Mouse (Mus musculus): ENCODE measurements around the gene Gpr137b. TPM values are rescaled to one million over a fixed set of nuclear protein-coding genes. Genes with fewer than 3 reads are reported as not detected.
"Not testable (repeated sequence)": the region's sequence is repeated elsewhere in the genome, so short reads cannot be mapped to it uniquely, and the experiment has no call there.

The Gpr137b gene
- total RNA-seq (2021), result 10 to 100 TPM in 1 of 2 experiments, 1 to 10 TPM in 1; 9.1 to 11.6 TPM

DNA sequence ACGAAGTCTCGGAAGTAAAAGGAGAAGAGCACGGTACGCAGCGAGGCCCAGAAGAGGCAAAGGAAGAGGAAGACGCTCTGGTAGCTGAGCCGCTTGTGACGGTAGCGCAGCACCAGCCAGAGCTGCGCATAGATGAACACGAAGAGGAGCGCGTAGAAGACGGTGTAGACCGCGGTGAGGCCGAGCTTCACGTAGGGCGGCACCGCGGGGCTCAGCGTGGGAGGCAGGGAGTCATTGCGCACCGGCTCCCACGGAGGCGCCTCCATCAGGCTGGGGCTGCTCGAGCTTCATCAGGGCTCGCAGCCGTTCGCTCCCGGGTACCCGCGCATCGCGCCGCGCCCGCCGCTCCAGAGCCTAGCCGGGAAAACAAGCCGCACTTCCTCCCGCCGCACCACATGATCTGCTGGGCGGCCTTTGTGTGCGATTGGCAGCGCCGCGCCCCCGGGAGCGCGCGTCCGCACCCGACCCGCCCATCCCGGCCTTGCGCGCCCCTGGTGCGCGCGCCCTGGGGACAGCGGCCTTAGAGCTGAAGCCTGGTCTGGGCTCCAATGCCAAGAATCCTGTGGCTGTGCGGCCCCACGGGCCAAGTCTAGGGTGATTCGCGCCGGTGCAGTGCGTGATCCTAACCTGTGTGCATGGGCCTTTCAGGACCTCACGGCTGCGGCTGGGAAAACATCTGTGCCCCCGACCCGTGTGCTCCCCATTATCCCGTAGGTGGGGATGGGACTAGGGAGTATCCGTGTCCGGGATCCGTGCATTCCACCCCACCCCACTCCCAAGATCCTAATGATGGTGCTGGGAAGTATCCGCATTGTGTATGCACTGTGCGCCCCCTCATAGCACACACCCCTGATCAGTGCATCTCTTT, at the start of gene Gpr137b:
Gene Gpr137b, minus strand, starts transcription at position 787 of the 868 bp plus-strand sequence.
- intact Hi-C loops (cut with DNase I), result not testable (repeated sequence)
- DNase-seq, result peak; percentile 55 to 64

DNA sequence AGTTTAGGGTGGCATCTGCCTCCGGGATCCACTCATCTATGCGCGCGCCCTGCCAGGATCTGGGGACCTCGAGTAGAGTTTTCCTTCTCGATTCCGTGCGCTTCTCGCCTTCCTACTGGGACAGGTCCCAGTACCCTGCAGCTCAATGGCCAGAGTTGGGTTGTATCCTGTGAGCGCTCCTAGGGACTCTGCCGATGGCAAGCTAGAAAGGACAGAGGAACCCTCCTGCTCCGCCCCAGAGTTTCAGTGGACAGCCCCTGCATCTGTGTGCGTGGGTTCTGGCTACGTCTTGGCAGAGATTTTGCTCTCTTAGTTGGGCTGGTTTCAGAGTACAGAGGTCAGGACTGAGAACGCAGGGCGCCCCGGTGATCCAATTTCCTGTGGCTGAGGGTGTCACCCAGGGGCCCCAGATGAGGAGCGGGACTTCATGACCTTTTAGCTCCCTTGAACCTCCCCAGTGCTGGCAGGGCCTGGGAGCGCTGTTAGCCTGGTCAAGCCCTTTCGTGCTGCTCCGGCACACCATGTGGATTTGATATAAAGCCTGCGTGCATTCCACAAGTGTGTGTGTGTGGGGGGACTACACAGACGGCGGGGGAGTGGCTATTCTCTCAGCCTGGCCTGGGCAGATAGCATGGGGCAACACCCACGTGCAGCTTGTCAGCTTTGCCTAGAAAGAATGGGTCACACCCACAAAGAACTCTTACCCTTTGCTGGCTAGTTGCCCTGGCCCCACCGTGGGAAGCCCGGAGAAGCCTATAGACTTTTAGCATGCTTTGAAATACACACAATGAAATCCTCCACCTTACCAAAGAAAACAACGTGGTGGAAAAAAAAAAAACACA, 44.5 kb upstream of the Gpr137b start:
- peak; percentile 41 for DNase-seq

DNA sequence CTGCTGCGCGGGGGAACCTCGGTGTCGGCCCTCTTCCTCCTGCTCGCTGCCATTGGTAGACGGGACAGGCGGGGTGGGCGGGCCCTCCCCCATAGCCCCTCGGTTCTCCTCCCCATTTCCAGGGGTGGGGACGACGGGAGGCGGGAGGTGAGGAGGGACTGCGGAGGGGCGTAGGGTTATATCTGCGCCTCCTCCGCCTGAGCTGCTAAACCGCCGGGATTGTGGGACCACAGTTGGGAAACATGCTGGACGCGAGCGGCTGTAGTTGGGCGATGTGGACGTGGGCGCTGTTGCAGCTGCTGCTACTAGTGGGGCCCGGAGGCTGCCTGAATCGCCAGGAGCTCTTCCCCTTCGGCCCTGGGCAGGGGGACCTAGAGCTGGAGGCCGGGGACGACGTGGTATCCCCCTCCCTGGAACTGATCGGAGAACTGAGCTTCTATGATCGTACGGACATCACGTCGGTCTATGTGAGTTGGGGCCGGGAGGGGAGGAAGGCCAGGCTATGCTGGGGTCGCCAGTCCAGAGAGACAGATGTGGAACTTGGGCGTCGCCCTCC, 43.7 kb upstream of the Gpr137b start, which contains the start of gene Nid1:
Gene Nid1, plus strand, starts transcription at position 92 of the 556 bp plus-strand sequence.
- intact Hi-C loops (cut with DNase I), result not testable (repeated sequence)

More for the DNA sequence above, 44.5 kb upstream of the Gpr137b start:
- intact Hi-C loops (cut with DNase I), result not testable (repeated sequence)

DNA sequence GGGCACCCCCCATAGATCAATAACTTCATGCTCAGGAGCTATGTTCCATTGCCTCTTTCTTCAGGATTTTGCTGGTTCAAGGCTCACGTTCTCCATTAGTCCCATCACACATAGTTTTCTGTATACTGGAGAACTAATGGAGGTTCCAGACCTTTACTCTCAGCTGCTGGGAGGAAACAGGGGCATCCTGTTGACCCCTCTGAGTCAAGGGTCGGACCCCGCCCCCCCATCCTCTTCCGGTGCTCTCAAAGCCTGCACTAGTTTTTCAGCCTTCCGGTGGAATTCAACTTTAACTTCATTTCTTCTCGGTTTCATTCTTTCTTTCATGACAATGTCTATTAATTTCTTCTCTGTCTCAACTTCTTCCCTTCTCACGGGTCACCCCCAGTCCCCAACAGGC, 42.3 kb upstream of the Gpr137b start:
- intact Hi-C loops (cut with DNase I), result not testable (repeated sequence)
- DNase-seq, result peak; percentile 31 to 44

More for the DNA sequence above, 43.7 kb upstream of the Gpr137b start, which contains the start of gene Nid1:
- DNase-seq, result peak; percentile 45 to 51

DNA sequence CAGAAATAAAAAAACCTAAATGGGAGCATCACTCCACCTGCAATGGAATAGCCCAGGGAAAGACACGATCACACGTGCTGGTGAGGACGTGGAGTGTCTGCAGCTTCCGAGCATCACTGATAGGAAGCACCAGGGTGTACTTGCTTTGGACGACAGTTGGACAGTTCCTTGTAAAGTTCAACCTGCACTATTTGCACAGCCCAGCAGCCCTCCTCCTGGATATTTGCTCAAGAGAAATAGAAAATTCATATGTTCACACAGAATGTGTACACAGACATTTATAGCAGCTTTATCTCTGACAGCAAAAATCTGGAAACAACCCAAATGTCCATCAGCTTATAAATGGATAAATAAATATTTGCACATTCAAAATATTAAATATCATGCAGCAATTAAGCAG, 29.5 kb upstream of the Gpr137b start:
- DNase-seq; intact Hi-C loops (cut with DNase I): not testable (repeated sequence)

DNA sequence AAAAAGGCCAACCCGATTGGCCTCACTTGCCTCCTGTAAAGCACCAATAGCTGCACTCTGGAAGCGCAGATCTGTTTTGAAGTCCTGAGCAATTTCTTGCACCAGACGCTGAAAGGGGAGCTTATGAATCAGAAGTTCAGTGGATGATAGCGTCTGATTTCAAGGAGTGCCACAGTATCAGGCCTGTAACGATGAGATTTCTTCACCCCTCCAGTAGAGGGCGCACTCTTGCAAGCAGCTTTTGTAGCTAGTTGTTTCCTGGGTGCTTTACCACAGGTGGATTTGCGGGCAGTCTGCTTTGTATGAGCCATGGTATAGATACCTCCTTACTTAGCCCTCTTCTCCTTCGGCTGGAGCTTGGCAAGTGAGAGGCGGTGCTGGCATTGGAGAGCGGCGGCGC, 25.0 kb upstream of the Gpr137b start:
- DNase-seq; intact Hi-C loops (cut with DNase I): not testable (repeated sequence)

DNA sequence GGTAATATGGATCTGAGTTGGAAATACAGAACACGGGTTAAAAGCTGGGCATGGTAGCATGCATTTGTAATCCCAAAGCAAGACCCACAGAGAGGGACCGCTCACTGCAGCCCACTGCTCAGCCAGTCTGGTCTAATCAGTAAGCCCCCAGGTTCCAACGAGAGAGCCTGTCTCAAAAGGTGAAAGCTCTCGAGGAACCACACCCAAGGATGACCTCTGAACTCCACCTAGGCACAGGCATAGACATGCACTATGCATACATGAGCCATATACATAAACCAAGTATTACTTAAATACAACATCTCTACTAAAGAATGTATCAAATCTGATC, 22.2 kb upstream of the Gpr137b start:
- DNase-seq; intact Hi-C loops (cut with DNase I): not testable (repeated sequence)

DNA sequence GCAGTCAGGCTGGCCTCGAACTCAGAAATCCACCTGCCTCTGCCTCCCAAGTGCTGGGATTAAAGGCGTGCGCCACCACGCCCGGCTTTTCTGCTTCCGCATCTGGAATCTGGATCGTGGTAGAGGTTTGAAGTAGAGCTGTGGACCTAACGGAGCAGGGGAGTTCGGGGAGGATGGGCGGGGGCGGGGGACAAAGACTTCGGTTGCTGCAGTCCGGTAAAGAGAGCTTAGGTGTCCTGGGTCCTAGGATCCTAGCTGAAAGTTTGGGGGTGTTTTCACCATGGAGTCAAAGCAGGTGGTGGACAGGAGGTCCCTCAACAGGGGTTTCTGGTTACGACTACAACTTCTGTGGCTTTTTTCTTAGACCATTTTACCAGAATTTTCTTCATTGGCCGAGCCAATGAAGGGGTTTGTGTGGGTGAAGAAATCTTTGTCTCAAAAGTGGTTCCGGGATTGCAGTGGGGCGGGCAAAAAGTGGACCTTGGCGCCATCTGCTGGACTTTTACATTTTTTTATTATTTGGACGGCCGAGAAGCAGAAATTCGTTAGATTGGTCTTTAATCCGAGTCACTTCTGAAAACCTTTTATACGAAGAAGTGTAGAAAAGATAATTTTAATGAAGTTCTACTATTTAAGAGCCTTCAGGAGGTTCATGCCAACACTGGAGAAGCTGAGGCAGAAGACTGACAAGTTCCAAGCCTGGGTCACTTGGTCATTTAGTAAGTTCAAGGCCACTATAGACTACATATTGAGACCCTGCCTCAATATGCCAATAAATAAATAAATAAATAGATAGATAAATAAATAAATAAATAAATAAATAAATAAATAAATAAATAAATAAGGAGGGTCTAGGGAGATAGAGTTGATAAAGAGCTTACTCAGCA, 21.5 kb upstream of the Gpr137b start:
- intact Hi-C loops (cut with DNase I), result loop anchor here (2.0 kb wide), 2 partner anchors 67 to 179 kb away; no protein-coding TSS in a partner anchor
- DNase-seq, result peak; percentile 63 to 75

DNA sequence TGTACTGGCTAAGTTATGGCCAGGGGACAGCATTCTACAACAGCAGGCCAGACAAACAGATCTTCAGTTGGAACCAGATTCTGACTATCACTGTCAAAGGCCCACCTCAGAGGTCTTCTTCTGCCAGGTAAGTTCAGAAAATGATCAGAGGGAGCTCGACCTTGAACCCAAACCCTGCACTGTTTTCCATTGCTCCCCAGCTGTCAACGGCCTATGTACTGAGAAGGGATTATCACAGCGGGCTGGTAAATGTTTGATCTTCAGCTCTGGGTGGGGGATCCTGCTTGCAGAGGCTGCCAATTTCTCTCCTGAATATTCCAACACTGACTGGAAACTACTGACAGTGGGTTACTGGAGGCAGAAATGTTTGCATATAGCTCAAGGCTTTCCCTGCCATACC, 20.4 kb upstream of the Gpr137b start:
- no peak for DNase-seq
- intact Hi-C loops (cut with DNase I), result loop anchor here (2.0 kb wide), 2 partner anchors 65 to 177 kb away; no protein-coding TSS in a partner anchor

DNA sequence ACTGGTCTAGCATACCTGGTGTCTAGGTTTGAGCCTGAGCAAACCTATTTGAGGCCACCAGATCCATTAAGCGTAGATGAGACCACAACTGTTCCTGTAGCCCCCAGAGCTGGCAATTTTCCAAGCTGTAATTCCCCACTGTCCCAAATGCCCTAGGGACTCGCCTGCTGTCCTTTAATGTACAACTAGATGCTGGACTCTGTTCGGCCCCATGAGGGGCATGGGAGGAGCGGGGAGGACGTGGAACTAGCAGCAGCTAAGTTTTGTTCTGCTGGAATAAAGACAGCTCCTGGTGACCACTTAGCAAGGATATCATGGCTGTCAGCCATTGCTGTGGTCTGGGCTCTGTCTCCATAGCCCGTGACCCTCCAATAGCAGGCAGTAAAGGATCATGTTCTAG, 11.7 kb upstream of the Gpr137b start:
- DNase-seq; intact Hi-C loops (cut with DNase I): not testable (repeated sequence)

DNA sequence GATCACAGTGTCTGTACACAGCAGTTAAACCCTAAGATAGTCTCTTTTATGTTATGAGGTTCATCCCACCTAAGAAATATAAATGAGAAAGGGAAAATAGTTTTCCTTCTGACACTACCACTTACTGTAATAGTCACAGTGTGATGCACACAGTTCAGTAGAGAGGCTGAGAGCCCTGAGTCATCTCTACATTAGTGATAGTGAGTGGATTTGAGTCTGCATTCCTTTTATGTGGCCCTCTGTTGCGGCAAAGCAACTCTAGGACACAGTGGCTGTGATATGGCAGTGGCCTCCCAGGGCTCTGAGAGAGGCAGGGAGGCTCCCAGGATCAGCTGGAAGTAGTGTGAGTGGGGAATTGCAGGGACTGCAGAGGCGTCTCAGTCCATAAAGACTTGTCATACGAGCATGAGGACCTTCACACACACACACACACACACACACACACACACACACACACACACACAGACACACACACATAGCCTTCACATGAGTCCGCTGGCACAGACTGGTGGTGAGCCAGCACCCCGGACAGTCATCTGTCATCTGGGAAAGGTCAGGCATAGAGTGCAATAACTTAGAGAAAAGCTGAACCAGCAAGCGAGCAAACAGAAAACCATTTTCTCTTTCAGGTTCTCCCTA, 10.8 kb upstream of the Gpr137b start:
- DNase-seq; intact Hi-C loops (cut with DNase I): not testable (repeated sequence)

DNA sequence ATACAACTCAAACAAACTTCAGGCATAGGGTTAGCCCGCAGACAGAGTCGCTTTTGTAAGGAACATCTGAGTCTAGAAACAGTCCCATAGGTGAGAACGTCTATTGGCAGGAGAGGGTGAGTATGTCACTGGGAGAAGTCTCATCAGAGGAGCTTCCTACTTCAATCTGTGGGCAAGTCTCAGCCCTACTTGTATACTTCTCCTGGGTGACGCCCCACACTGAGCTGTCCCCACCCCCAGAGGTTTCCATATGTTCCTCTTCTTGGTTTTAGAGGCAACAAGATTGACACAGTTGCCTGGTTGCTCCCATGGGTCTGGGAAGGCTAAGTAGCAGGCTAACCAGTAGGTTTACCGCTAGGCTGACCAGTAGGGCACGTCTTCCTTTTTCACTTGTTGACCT, 10.0 kb upstream of the Gpr137b start:
- DNase-seq; intact Hi-C loops (cut with DNase I): not testable (repeated sequence)

DNA sequence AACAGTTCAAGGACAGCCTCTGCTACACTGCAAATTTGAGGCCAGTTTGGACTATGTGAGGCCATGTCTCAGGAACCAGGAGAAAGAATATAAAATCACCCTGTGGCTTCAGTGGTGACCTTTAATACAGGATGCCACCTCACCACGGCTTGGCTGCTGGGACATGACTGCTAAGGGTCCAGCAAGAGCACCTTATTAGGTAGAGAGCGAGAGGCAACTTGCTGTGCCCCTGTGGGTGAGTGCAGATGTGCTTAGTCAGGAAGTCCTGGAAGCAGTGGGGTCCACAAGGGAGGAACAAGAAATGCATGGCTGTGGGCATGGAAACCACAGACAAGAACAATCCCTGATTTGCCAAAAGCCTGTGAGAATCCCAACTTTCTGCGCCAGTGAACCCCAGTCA, 9.6 kb upstream of the Gpr137b start:
- DNase-seq; intact Hi-C loops (cut with DNase I): not testable (repeated sequence)

DNA sequence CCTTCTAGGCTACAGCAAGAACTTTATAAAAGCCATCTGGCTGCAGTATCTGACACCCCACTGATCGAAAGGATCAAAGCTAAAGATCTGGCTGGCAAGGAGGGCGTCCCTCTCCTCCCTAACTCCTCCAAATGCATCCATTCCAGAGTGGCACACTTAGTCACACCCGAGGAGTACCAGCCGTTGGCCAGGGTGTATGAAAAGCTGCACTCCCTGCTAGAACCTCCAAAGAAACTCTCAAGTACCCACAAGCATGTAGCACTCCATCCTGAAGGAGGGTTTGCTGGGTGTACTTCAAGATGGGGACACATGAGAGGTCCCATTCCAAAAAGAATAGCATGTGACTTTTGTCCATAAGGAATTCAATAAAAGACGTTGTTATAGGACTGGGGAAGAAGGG, 9.0 kb upstream of the Gpr137b start:
- intact Hi-C loops (cut with DNase I), result not testable (repeated sequence)

DNA sequence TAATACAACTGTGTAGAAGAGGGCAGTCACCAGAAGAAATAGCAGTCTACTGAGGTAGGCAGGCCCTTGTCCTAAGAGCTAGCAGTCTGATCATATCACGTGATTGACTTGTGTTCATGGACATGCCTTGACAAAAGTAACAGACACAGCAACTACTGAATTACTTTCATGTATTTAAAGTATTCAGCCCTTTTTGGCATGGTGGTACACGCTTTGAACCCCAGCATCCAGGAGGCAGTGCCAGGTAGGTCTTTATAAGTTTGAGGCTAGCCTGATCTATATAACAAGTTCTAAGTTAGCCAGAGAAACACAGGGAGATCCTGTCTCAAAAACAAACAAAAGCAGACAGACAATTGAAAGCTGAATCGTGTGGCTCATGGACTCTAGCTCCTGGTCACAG, 7.0 kb upstream of the Gpr137b start:
- intact Hi-C loops (cut with DNase I); DNase-seq: not testable (repeated sequence)

More for the DNA sequence above, 9.0 kb upstream of the Gpr137b start:
- not testable (repeated sequence) for DNase-seq

DNA sequence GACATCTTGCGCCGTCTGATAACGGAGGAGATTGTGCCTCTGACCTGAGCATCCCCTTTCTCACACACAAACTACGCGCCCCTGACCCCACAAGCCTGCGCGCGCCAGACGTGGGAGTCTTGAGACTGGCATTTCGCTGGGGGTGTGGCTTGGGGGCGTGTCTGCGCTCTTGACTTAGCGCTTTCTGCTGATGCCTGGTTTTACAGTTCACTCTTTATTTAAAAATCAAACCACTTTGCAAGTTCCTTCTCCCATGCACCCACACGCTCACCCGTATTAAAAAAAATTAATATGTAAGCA, 232 bp upstream of the Gpr137b start:
- peak; percentile 8 to 16 for DNase-seq
- intact Hi-C loops (cut with DNase I), result not testable (repeated sequence)

DNA sequence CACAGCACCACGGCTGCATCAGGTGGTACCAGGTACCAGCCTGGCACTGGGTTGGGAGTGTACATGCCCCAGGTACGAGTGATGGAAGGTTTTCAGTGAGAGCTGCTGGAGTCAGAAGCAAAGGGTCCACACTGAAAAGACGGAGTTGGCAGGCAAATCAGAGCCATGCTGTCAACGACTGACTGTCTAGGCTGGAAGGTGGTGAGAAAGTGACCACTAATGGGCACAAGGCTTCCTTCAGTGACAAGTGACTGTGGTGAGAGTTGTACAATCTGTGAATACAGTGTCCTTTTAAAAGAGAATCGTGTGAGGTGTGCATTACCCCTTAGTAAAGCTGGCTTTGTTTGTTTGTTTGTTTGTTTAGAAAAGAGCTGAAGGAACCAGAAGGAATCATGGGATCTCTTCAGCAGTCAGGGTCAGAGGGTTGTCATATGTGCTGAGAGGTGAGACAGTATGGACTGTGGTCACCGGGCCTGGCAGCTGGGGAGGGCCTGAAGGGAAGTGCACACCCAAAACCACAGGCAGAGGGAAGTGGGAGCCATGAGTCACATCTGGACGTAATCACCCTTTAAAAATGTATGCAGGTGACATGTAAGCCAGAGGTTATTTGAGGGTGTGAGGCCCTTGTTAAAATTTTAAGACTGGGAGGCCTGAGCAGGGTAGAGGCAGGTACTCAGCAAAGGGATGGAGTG, 15.5 kb downstream of the Gpr137b start:
- intact Hi-C loops (cut with DNase I); DNase-seq: not testable (repeated sequence)

DNA sequence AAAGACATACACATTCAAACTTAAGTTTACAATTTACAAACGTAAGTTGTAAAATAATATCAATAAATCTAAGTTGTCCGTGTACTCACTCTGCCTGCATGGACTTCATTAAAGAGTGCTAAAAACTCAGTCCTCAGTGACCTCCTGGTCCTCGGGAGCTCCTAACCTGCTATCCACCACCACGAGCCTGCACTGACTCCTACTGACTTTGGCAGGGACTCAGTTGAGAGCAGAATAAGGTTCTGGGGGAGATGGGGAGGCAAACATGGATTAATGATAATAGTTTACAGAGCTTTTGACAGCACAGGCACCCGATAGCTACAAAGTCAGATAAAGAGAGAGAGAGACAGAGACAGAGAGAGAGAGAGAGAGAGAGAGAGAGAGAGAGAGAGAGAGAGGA, 16.6 kb downstream of the Gpr137b start:
- no peak for DNase-seq
- intact Hi-C loops (cut with DNase I), result no loop called here

DNA sequence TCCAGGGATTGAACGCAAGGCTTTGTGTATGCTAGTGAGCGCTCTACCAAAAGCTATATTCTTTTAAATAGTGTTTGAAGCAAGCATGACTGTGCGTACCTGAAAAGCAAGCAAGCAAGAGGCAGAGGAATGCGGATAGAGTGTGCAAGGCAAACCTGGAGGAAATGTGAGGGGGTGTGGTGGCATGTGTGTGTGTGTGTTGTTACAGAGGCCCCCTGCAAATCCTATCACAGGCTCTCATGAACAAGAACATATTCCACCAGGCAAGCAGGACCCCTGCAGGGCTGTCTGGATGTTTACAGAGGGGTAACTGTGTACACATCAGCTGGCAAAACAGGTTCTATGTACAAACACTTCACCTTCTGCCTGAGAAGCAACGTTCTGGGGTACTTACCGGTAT, 19.8 kb downstream of the Gpr137b start:
- intact Hi-C loops (cut with DNase I), result loop anchor here (5.0 kb wide), 1 partner anchor 742 kb away; no protein-coding TSS in a partner anchor
- not testable (repeated sequence) for DNase-seq
